Mouse (Mus musculus) kidney, adult 2 months (tissue): ENCODE data around the gene Efr3b. TPM values are rescaled to one million over a fixed set of nuclear protein-coding genes. Genes with fewer than 3 reads are reported as not detected.
"Not testable (repeated sequence)": the region's sequence is repeated elsewhere in the genome, so short reads cannot be mapped to it uniquely, and the experiment has no call there.

Experiments
- DNase-seq: peaks from one replicate; pipeline ENCODE4 v3.0.0; 2021
- H3K27ac ChIP-seq: fragments of 200-500 bp; 2 replicates; pipeline ENCODE4 v1.5.1; 2012; ENCODE audit warnings: low read depth, low read length, control low read depth, inconsistent platforms; ENCODE audit not compliant: insufficient read depth
- H3K27me3 ChIP-seq: fragments of 200-500 bp; replicated peaks from 2 replicates; pipeline ENCODE4 v1.6.1; 2012; ENCODE audit warnings: mild to moderate bottlenecking, moderate library complexity, low read length, inconsistent platforms; ENCODE audit not compliant: control insufficient read depth, insufficient read depth
- H3K36me3 ChIP-seq: fragments of 200-500 bp; 2 replicates; pipeline ENCODE4 v1.6.1; 2012; ENCODE audit warnings: mild to moderate bottlenecking, moderate library complexity, low read length, inconsistent platforms; ENCODE audit not compliant: control insufficient read depth, insufficient read depth
- H3K4me1 ChIP-seq: fragments of 200-500 bp; 2 replicates; pipeline ENCODE4 v1.6.1; 2011; ENCODE audit warnings: low read length; ENCODE audit not compliant: control insufficient read depth, insufficient read depth
- H3K4me3 ChIP-seq: fragments of 200-500 bp; 2 replicates; pipeline ENCODE4 v1.5.1; 2011; ENCODE audit warnings: mild to moderate bottlenecking, low read depth, low read length, control low read depth; ENCODE audit not compliant: insufficient read depth
- CTCF ChIP-seq: fragments of 200-500 bp; conservative IDR thresholded peaks from 2 replicates; pipeline ENCODE4 v1.5.1; 2011; ENCODE audit warnings: low read depth, mild to moderate bottlenecking, control low read depth, low read length, moderate library complexity, mixed read lengths; ENCODE audit not compliant: insufficient read depth, insufficient read length
- POLR2A ChIP-seq: fragments of 200-500 bp; IDR thresholded peaks from one replicate; pipeline ENCODE4 v1.6.1; 2011; ENCODE audit warnings: low read depth, low read length, control low read depth
- WGBS: fragments of 180-500 bp; shearing (Covaris S2); methylation state at CpG from one replicate; pipeline ENCODE4 v1.1.7; 2018; 5-methylcytosine and 5-hydroxymethylcytosine counted together
- polyA plus RNA-seq: library from polyadenylated mRNA; depleted of rRNA; stranded (reverse); fragments of >200 nt; gene quantifications from 2 replicates; pipeline ENCODE4 v1.2.3, GENCODE M21; 2012

The Efr3b gene
- polyA plus RNA-seq, 1 experiment = 2.1 TPM

DNA sequence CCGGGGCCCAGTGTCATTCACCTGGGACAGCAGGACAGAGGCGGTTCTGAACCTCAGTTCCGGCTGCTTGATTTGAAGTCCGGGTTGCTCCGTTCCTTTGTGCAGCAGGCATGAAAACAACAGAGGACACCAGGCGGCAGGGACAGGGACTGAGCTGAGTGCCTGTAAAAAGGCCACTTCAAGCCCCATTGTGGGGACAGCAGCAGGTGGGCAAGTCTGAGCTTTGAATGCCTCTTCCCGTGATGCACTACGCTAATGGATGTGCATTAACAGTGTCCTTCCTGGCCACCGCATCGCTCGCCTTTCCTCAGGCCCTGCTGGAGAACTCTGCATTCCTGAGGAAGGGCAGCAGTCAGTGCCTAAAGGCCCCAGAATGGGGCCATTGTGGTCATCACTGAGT lies 96.7 kb downstream of the Efr3b start:
- Histone ChIP-seq H3K27ac (no peak overlapping the region), H3K4me1 (no peaks in the 10 kb centered on the region), H3K4me3 (no peak overlapping the region), H3K27me3 (no peaks in the 10 kb centered on the region), H3K36me3 (no peaks in the 10 kb centered on the region)
- 29% methylated on average over 11 of the region's 11 CpGs for WGBS
- TF ChIP-seq POLR2A (no peak), CTCF (no peak)
- no peak for DNase-seq

DNA sequence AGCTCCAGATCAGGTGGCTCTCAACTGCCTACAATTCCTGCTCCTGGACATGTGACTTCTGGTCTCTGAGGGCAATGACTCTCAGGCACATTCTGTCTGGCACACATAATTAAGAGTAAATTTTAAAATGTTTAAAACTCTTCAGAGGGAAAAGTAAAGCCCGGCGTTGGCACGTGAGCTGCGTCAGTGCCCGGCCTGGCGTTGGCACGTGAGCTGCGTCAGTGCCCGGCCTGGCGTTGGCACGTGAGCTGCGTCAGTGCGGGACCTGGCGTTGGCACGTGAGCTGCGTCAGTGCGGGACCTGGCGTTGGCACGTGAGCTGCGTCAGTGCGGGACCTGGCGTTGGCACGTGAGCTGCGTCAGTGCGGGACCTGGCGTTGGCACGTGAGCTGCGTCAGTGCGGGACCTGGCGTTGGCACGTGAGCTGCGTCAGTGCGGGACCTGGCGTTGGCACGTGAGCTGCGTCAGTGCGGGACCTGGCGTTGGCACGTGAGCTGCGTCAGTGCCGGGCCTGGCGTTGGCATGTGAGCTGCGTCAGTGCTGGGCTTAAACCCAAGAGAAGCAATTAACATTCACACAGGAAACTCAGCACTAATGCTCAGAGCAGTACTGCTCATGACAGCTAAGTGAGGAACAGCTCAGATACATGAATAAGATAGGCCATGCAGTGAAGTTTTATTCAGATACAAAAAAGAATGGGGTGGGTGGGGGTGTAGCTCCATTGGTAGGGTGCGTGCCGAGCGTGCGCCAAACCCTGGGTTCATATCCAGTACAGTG lies 108.4 kb downstream of the Efr3b start:
- not testable (repeated sequence) for H3K27me3 ChIP-seq, H3K27ac ChIP-seq, H3K4me3 ChIP-seq, H3K4me1 ChIP-seq, DNase-seq, H3K36me3 ChIP-seq
- 94% methylated on average over 39 of the region's 47 CpGs for WGBS

DNA sequence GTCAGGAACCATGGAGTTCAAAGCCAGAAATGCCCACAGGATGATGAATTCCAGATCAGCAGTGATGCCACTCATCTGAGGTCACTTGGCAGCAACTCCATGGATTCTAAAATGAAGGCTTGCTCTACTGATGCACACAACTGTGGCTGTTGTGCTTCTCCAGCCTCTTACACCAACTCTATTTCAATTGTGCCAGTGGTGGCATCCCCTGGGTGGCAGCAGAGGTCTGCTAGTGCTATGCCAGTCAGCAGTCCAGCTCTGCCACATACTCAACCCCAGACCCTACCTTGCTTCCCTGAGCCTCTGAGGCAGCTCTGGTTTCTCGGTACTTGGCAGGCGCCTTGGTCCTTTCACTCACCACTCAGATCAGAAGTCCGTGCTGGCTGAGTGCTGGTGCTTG lies 109.9 kb downstream of the Efr3b start:
- Histone ChIP-seq H3K27ac (no peak overlapping the region), H3K4me3 (no peak overlapping the region), H3K4me1 (no peaks in the 10 kb centered on the region), H3K36me3 (no peaks in the 10 kb centered on the region), H3K27me3 (no peaks in the 10 kb centered on the region)
- TF ChIP-seq CTCF (peak; percentile 41; the same call in 1 of the 2 replicates), POLR2A (no peak)
- DNase-seq = no peak
- 69% methylated on average over 3 of the region's 3 CpGs for whole genome bisulfite sequencing

DNA sequence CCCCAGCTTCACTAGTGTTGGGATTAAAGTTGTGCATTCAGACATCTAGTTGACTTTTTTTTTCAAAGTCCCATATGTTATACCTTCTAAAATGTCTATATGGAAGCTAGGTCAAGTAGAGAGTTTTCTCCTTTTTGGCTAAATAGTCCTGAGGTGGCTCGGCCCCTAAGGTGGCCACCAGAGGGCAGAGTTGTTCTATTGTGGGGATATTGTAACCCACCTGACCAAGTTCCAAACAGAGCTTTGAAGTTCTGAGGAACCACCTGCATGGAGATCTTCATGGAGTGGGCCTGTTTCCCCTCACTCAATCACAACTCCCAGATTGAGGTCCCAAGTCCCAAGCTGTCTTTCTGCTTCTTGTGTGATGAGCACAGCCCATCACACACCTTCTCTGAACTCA lies 112.6 kb downstream of the Efr3b start:
- H3K27me3 ChIP-seq = no peaks in the 10 kb centered on the region
- TF ChIP-seq POLR2A = no peak
- peak; percentile 77 for TF ChIP-seq CTCF
- no peaks in the 10 kb centered on the region for H3K36me3 ChIP-seq
- no peaks in the 10 kb centered on the region for H3K4me1 ChIP-seq
- H3K4me3 ChIP-seq = no peak overlapping the region
- peak; percentile 72 for DNase-seq
- WGBS = 2% methylated on average over 1 of the region's 1 CpGs
- no peak overlapping the region for H3K27ac ChIP-seq

DNA sequence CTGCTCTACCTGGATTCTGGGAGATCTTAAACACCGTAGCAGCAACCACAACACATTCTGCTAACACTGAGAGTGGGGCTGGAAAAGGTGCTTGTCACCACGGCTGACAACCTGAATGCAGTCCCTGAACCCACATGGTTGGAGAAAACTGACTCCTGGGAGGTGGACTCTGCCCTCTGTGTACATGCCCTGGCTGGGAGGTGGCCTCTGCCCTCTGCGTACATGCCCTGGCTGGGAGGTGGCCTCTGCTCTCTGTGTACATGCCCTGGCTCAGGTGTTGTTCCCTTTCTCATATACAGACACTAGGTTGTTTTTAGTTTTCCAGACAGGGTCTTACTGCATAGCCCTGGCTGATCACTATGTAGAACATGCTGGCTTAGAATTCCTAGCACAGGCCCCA lies 119.3 kb downstream of the Efr3b start:
- Histone ChIP-seq H3K4me3 (no peak overlapping the region), H3K27me3 (no peaks in the 10 kb centered on the region), H3K4me1 (no peaks in the 10 kb centered on the region), H3K36me3 (no peaks in the 10 kb centered on the region), H3K27ac (no peak overlapping the region)
- peak; percentile 54 for DNase-seq
- WGBS = 67% methylated on average over 3 of the region's 3 CpGs
- TF ChIP-seq CTCF (no peak), POLR2A (no peak)

DNA sequence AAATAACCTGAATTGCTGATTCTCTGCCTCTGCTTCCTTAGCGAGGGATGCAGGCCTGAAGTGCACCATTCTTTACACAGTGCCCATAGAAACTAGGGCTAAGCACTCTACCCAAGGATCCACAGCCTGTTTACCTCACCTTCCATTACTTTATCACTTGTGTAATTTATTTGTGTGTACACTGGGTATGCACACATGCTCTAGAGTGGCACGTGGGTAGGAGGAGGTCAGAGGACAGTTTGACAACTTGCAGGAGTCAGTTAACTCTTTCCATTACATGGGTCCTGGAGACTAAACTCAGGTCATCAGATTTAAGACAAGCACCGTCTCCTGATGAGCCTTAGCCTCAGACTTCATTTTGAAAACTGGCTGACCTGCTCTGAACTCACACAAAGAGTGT lies 120.1 kb downstream of the Efr3b start:
- Histone ChIP-seq H3K27ac (no peak overlapping the region), H3K4me3 (no peak overlapping the region), H3K4me1 (no peaks in the 10 kb centered on the region), H3K36me3 (no peaks in the 10 kb centered on the region), H3K27me3 (no peaks in the 10 kb centered on the region)
- 68% methylated on average over 3 of the region's 3 CpGs for WGBS
- DNase-seq = no peak
- TF ChIP-seq POLR2A = no peak
- TF ChIP-seq CTCF = no peak

DNA sequence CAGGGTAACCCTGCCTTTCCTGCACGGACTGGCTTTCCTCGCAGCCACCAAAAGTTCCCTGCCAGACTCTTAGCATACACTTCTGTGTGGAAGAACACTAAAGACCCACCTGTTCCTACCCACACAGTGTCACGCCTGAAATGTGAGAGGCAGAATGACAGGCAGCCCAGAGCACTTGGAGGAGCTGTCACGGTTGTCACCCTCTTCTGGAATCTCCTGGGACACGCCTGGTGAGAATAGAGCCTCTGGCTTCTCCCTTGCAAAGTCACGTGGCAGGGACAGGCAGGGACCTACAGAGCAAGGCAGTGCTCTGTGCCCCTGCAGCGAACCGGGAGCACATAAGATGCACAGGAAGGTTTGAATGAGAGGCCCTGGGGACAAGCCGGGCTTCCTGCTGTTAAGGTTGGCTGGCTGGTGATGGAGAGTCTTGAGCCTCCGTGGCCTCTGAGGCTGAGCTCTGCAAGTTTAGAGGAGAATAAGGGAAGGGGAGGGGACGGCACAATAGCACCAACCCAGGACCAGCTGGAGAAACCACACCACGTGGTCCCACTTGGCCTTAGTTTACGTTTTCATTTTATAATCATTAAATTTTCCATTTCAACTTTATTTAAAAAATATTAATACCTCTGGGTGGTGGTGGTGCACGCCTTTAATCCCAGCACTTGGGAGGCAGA lies 120.9 kb downstream of the Efr3b start:
- no peak overlapping the region for H3K27ac ChIP-seq
- 39% methylated on average over 14 of the region's 14 CpGs for WGBS
- no peak for DNase-seq
- TF ChIP-seq POLR2A (no peak), CTCF (no peak)
- H3K4me3 ChIP-seq = no peak overlapping the region
- no peaks in the 10 kb centered on the region for H3K27me3 ChIP-seq
- no peaks in the 10 kb centered on the region for H3K4me1 ChIP-seq
- H3K36me3 ChIP-seq = no peaks in the 10 kb centered on the region
